Comparison of ENCODE assay signal across 10 mouse cellular contexts in genomic region chr11:117028861-117029568, GRCm38 (mm10).
DNase-seq lines count a peak whose midpoint lies in the region; ATAC-seq and TF ChIP-seq lines count a peak whose summit lies in the region.
"Had no signal": no experiment of that assay in that cellular context is flagged by ENCODE, and none has a peak within 500 bp of the region (broad histone marks: within the 10 kb centered on the region; RNA-seq: fewer than 3 reads in every experiment).

No protein-coding gene starts in this region.

- H3K9ac ChIP-seq in forebrain, embryonic 11.5 days (ENCODE audit: low read length): no peak overlapping the region
- no peak overlapping the region for H3K9ac ChIP-seq in midbrain, embryonic 15.5 days
- H3K9ac ChIP-seq in intestine, embryonic 16.5 days (ENCODE audit: low read depth, low read length): no peak overlapping the region

- peak; percentile 85 for DNase-seq in MEL-GATA-1-ER (ENCODE audit: extremely low read depth, low read depth)
- DNase-seq in forebrain, embryonic 11.5 days (ENCODE audit: low spot score): peak; percentile 50
- DNase-seq in left cerebral cortex, adult 2 months (ENCODE audit: extremely low spot score in 1 of 2, low spot score in 2 of 2): peak; percentile 34 to 56
- no peak for DNase-seq in yolk sac, embryonic 10.5 days (ENCODE audit: low spot score)
- no peak for DNase-seq in thymus, postnatal 4 days
- DNase-seq: kidney, postnatal 25 days; thymus, postnatal 25 days had no signal

- TF ChIP-seq CTCF in left cerebral cortex, adult 2 months (IDR thresholded peaks at IDR 0.05): no peak; the same call in 1 of the 2 replicates

- no peaks in the 10 kb centered on the region; the same call in 1 of the 2 replicates for H3K9me3 ChIP-seq in forebrain, embryonic 11.5 days (ENCODE audit: control insufficient read depth, low read length)
- H3K9me3 ChIP-seq in midbrain, embryonic 15.5 days: no peaks in the 10 kb centered on the region
- no peaks in the 10 kb centered on the region for H3K9me3 ChIP-seq in intestine, embryonic 16.5 days (ENCODE audit: control insufficient read depth, low read length)

- peak overlapping the region; percentile 50; the same call in 1 of the 2 replicates for H3K27ac ChIP-seq in forebrain, embryonic 11.5 days (ENCODE audit: low read depth, low read length)
- peak overlapping the region; percentile 89 for H3K27ac ChIP-seq in left cerebral cortex, adult 2 months
- H3K27ac ChIP-seq in midbrain, embryonic 15.5 days: peak overlapping the region; percentile 40
- H3K27ac ChIP-seq in intestine, embryonic 16.5 days (ENCODE audit: low read length): no peak overlapping the region

- 66% methylated on average over 19 of the region's 19 CpGs for WGBS in forebrain, embryonic 11.5 days
- WGBS in midbrain, embryonic 15.5 days: 32% methylated on average over 19 of the region's 19 CpGs
- WGBS in intestine, embryonic 16.5 days: 58% methylated on average over 19 of the region's 19 CpGs

- no peak overlapping the region for H3K4me2 ChIP-seq in forebrain, embryonic 11.5 days (ENCODE audit: low read depth, low read length, severe bottlenecking)
- no peak overlapping the region for H3K4me2 ChIP-seq in midbrain, embryonic 15.5 days
- H3K4me2 ChIP-seq in intestine, embryonic 16.5 days (ENCODE audit: low read depth, low read length): no peak overlapping the region

- H3K4me1 ChIP-seq in forebrain, embryonic 11.5 days (replicated peaks; ENCODE audit: control insufficient read depth, insufficient read depth, low read length): peaks cover 8% of the 10 kb centered on the region; the same call in 1 of the 2 replicates
- peaks cover 37% of the 10 kb centered on the region for H3K4me1 ChIP-seq in midbrain, embryonic 15.5 days
- H3K4me1 ChIP-seq in intestine, embryonic 16.5 days (ENCODE audit: control insufficient read depth, insufficient read depth, low read length): peaks cover 8% of the 10 kb centered on the region; the same call in 1 of the 2 replicates

- intact Hi-C loops in left cerebral cortex, adult 2 months (cut with DNase I): no loop called here

- H3K36me3 ChIP-seq in forebrain, embryonic 11.5 days (ENCODE audit: control insufficient read depth, insufficient read depth, low read length): no peaks in the 10 kb centered on the region
- no peaks in the 10 kb centered on the region for H3K36me3 ChIP-seq in midbrain, embryonic 15.5 days (replicated peaks)
- H3K36me3 ChIP-seq in intestine, embryonic 16.5 days (ENCODE audit: control insufficient read depth, insufficient read depth, low read length): no peaks in the 10 kb centered on the region

- no peak for ATAC-seq in forebrain, embryonic 11.5 days (replicated peaks; ENCODE audit: low FRiP score)
- no peak for ATAC-seq in midbrain, embryonic 15.5 days (replicated peaks)
- ATAC-seq in erythroid progenitor cell, adult 5-6 weeks (replicated peaks; ENCODE audit: low FRiP score, poor library complexity, severe bottlenecking): no peak
- ATAC-seq in intestine, embryonic 16.5 days: no peak

- no peaks in the 10 kb centered on the region for H3K27me3 ChIP-seq in forebrain, embryonic 11.5 days (ENCODE audit: control insufficient read depth, insufficient read depth, low read length)
- H3K27me3 ChIP-seq in midbrain, embryonic 15.5 days (replicated peaks): no peaks in the 10 kb centered on the region
- H3K27me3 ChIP-seq in intestine, embryonic 16.5 days (replicated peaks; ENCODE audit: control insufficient read depth, insufficient read depth, low read length): 0 out of 2 replicates have a peak, but pooled peaks cover 2% of the 10 kb centered on the region

- no peak overlapping the region for H3K4me3 ChIP-seq in forebrain, embryonic 11.5 days (ENCODE audit: low read depth, low read length)
- H3K4me3 ChIP-seq in left cerebral cortex, adult 2 months: no peak overlapping the region
- no peak overlapping the region for H3K4me3 ChIP-seq in midbrain, embryonic 15.5 days
- no peak overlapping the region for H3K4me3 ChIP-seq in intestine, embryonic 16.5 days (ENCODE audit: low read length)

Comparison
In these comparisons a context has a peak if more than half of its experiments do, and no peak if none do; other contexts are left out.
1. DNase-seq: peak in MEL-GATA-1-ER (single experiment), forebrain, embryonic 11.5 days (single experiment) and left cerebral cortex, adult 2 months (2 of 2); none in yolk sac, embryonic 10.5 days (single experiment) and thymus, postnatal 4 days (single experiment).